Mouse (Mus musculus) forebrain, embryonic 14.5 days (tissue): ENCODE measurements around the gene Tm9sf1. TPM values are rescaled to one million over a fixed set of nuclear protein-coding genes. Genes with fewer than 3 reads are reported as not detected.
A peak's percentile ranks its signal among the peaks of the same experiment; 100 is the strongest.

Experiments
- ATAC-seq: fragments of 200-750 bp; cut with Nextera tagmentation; 2 replicates; pipeline ENCODE4 v1.8.0; 2017; ENCODE audit warnings: mild to moderate bottlenecking, moderate library complexity
- DNase-seq: peaks from one replicate; pipeline ENCODE4 v3.0.0-alpha.2; 2015; ENCODE audit warnings: low spot score
- H3K27ac ChIP-seq: fragments of 300-500 bp; sonication (generic); 2 replicates; pipeline ENCODE4 v1.5.1; 2014; ENCODE audit warnings: low read depth, mild to moderate bottlenecking, control low read depth, low read length, moderate library complexity
- H3K27me3 ChIP-seq: fragments of 300-500 bp; sonication (generic); replicated peaks from 2 replicates; pipeline ENCODE4 v1.6.1; 2014; ENCODE audit warnings: low read length, control low read depth, mixed read lengths; ENCODE audit not compliant: control insufficient read depth, insufficient read depth
- H3K36me3 ChIP-seq: fragments of 300-500 bp; sonication (generic); 2 replicates; pipeline ENCODE4 v1.6.1; 2014; ENCODE audit warnings: low read length, control low read depth; ENCODE audit not compliant: control insufficient read depth, insufficient read depth
- H3K4me1 ChIP-seq: fragments of 300-500 bp; sonication (generic); 2 replicates; pipeline ENCODE4 v1.6.1; 2014; ENCODE audit warnings: antibody characterized with exemption, low read length, control low read depth; ENCODE audit not compliant: control insufficient read depth, insufficient read depth
- H3K4me2 ChIP-seq: fragments of 300-500 bp; sonication (generic); 2 replicates; pipeline ENCODE4 v1.6.1; 2014; ENCODE audit warnings: mild to moderate bottlenecking, control low read depth, low read length
- H3K4me3 ChIP-seq: fragments of 300-500 bp; sonication (generic); 2 replicates; pipeline ENCODE4 v1.5.1; 2014; ENCODE audit warnings: low read depth, low read length, control low read depth
- H3K9ac ChIP-seq: fragments of 300-500 bp; sonication (generic); 2 replicates; pipeline ENCODE4 v1.6.1; 2014; ENCODE audit warnings: mild to moderate bottlenecking, low read length, control low read depth, moderate library complexity
- H3K9me3 ChIP-seq: fragments of 300-500 bp; sonication (generic); replicated peaks from 2 replicates; pipeline ENCODE4 v1.6.1; 2016; ENCODE audit warnings: low read length, control low read depth, mixed read lengths; ENCODE audit not compliant: control insufficient read depth
- WGBS: fragments of 180-500 bp; shearing (Covaris S2); extraction: QIAGEN DNeasy Blood & Tissue Kit; methylation state at CpG from one replicate; pipeline ENCODE4 v1.1.7; 2014; 5-methylcytosine and 5-hydroxymethylcytosine counted together
- polyA plus RNA-seq: library from polyadenylated mRNA; unstranded; fragments of >200 nt; fragmentation: Nextera tagmentation; extraction: Ambion mirVana; gene quantifications from 2 replicates; pipeline ENCODE4 v1.2.1, GENCODE M21; 2014

Tm9sf1 gene
- polyA plus RNA-seq, 1 experiment from 2014 or later = 56.5 TPM

DNA sequence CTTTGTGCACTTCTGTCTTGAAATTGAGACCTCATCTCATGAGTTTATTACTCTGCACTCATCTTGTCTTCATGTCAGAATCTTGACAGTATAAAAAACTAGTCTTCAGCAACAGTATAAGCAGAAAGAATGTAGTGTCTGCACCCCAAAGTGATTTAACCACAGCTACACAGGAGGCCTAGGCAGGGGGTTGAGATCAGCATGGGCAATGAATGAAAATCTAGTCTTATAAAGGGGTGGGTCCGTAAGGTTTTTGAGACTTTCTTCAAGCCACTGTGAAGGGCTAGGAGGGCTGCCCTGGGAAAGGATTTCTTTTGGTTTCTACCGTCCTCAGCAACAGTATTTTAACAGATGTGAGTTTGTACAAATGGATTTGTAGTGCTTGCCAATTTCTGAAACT, 17.0 kb upstream of the Tm9sf1 start:
- DNase-seq = no peak
- Histone ChIP-seq H3K4me2 (peak overlapping the region; percentile 65), H3K9ac (no peak overlapping the region), H3K4me3 (peak overlapping the region; percentile 54; the same call in 1 of the 2 replicates), H3K36me3 (peaks cover 26% of the 10 kb centered on the region), H3K27ac (no peak overlapping the region; the same call in 1 of the 2 replicates), H3K27me3 (no peaks in the 10 kb centered on the region), H3K4me1 (no peaks in the 10 kb centered on the region), H3K9me3 (no peaks in the 10 kb centered on the region)
- ATAC-seq = peak; percentile 45
- 20% methylated on average over 2 of the region's 2 CpGs for WGBS

DNA sequence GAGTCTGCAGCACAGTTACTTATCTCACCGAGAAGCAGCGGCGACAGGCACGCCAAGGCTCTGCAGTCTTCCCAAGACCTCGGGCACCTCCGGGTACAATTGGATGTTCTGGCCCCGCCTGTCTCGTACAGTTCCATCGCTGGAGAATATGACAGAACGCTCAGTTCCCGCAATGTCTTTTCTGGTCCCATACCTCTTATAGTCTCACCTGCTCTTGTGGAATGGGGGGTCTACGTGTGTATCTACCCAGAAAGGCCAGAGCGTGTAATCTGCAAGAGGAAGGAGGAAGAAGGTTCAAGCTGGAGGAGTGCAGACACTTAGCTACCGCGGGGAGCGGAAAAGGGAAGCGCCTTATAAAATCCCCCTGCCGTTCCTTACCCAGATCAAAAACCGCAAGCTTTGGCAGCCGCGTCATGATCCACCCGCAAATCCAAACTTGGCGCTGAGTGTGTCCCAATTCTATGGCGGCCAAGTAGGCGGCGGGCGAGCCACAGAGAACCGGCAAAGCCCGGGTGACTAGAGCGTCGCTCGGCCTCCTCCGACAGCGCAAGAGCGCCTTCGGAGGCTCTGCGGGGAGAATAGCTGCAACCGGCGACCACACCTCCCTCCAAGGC, 16.5 kb upstream of the Tm9sf1 start, which contains the start of gene Mdp1:
TSS of gene Mdp1 (minus strand) at position 549 of the 614 bp plus-strand sequence.
- Histone ChIP-seq H3K27me3 (no peaks in the 10 kb centered on the region), H3K4me3 (peak within 1 kb of the TSS; percentile 54), H3K4me1 (no peaks in the 10 kb centered on the region), H3K9ac (peak within 1 kb of the TSS; percentile 78), H3K27ac (peak within 1 kb of the TSS; percentile 45), H3K9me3 (no peaks in the 10 kb centered on the region), H3K36me3 (peaks cover 26% of the 10 kb centered on the region), H3K4me2 (peak within 1 kb of the TSS; percentile 65)
- DNase-seq = peak; percentile 94
- under 1% methylated on average over 39 of the region's 39 CpGs for WGBS
- peak; percentile 96 for ATAC-seq

DNA sequence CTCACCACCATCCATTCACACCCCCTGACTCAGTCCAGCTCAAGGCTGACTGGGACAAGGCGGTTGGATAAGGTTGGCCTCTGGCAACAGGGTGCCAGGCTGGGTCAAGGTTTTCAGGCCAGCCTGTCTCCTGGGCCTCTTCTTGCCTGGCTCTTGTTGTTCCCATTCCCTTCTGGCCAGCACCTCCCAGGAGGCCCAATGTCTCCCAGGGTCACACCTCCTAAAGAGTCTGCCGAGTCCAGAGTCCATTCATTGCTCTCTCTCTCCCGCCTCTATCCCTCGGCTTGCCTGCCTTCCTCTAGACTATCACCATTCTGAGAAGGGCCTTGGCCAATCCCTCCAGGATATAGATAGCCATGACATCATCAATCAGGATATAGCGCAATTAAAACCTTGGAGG, 14.4 kb upstream of the Tm9sf1 start:
- Histone ChIP-seq H3K36me3 (peaks cover 18% of the 10 kb centered on the region), H3K9me3 (no peaks in the 10 kb centered on the region), H3K27me3 (no peaks in the 10 kb centered on the region), H3K4me2 (no peak overlapping the region), H3K4me3 (no peak overlapping the region), H3K4me1 (no peaks in the 10 kb centered on the region), H3K9ac (no peak overlapping the region), H3K27ac (no peak overlapping the region)
- WGBS = 92% methylated on average over 5 of the region's 5 CpGs
- DNase-seq = no peak
- no peak for ATAC-seq

GRCm38 (mm10) chr14:55656935-55657334, 13.3 kb upstream of the Tm9sf1 start:
- Histone ChIP-seq H3K9me3 (no peaks in the 10 kb centered on the region), H3K4me2 (no peak overlapping the region), H3K27ac (no peak overlapping the region), H3K27me3 (no peaks in the 10 kb centered on the region), H3K36me3 (peaks cover 13% of the 10 kb centered on the region), H3K4me3 (no peak overlapping the region), H3K9ac (no peak overlapping the region), H3K4me1 (no peaks in the 10 kb centered on the region)
- ATAC-seq (no peak), DNase-seq (no peak)
- 91% methylated on average over 3 of the region's 3 CpGs for WGBS

DNA sequence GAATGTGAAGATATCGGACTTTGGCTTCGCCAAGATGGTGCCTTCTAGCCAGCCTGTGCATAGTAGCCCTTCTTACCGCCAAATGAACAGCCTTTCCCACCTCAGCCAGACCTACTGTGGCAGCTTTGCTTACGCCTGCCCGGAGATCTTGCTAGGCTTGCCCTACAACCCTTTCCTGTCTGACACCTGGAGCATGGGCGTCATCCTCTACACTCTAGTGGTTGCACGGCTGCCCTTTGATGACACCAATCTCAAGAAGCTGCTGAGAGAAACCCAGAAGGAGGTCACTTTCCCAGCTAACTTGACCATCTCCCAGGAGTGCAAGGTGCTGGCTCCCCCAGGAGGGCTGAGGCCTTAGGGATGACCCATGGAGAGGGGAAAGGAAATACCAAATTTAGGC, 7.9 kb upstream of the Tm9sf1 start:
- no peaks in the 10 kb centered on the region for H3K9me3 ChIP-seq
- no peak overlapping the region for H3K4me3 ChIP-seq
- H3K4me2 ChIP-seq = no peak overlapping the region
- no peaks in the 10 kb centered on the region for H3K27me3 ChIP-seq
- no peaks in the 10 kb centered on the region for H3K4me1 ChIP-seq
- H3K9ac ChIP-seq = no peak overlapping the region
- no peak for DNase-seq
- ATAC-seq = no peak
- WGBS = 90% methylated on average over 7 of the region's 7 CpGs
- no peak overlapping the region for H3K27ac ChIP-seq
- H3K36me3 ChIP-seq = peaks cover 5% of the 10 kb centered on the region; the same call in 1 of the 2 replicates

GRCm38 (mm10) chr14:55649884-55650283, 6.3 kb upstream of the Tm9sf1 start, which contains the start of gene Tssk4:
Tssk4 (plus strand) TSS chr14:55650184.
- H3K4me3 ChIP-seq = no peak within 1 kb of the TSS
- no peak within 1 kb of the TSS for H3K9ac ChIP-seq
- no peak within 1 kb of the TSS for H3K4me2 ChIP-seq
- no peak for ATAC-seq
- peaks cover 10% of the 10 kb centered on the region; the same call in 1 of the 2 replicates for H3K36me3 ChIP-seq
- DNase-seq = no peak
- H3K9me3 ChIP-seq = no peaks in the 10 kb centered on the region
- 98% methylated on average over 2 of the region's 2 CpGs for WGBS
- H3K4me1 ChIP-seq = peaks cover 1% of the 10 kb centered on the region
- no peak within 1 kb of the TSS for H3K27ac ChIP-seq
- no peaks in the 10 kb centered on the region for H3K27me3 ChIP-seq

GRCm38 (mm10) chr14:55644261-55644888, 769 bp upstream of the Tm9sf1 start:
- ATAC-seq = no peak
- Histone ChIP-seq H3K4me2 (peak overlapping the region; percentile 81), H3K27ac (no peak overlapping the region), H3K4me1 (peaks cover 17% of the 10 kb centered on the region), H3K36me3 (peaks cover 34% of the 10 kb centered on the region), H3K9ac (peak overlapping the region; percentile 94), H3K9me3 (no peaks in the 10 kb centered on the region), H3K27me3 (no peaks in the 10 kb centered on the region), H3K4me3 (peak overlapping the region; percentile 91)
- 31% methylated on average over 17 of the region's 17 CpGs for WGBS
- DNase-seq = no peak

DNA sequence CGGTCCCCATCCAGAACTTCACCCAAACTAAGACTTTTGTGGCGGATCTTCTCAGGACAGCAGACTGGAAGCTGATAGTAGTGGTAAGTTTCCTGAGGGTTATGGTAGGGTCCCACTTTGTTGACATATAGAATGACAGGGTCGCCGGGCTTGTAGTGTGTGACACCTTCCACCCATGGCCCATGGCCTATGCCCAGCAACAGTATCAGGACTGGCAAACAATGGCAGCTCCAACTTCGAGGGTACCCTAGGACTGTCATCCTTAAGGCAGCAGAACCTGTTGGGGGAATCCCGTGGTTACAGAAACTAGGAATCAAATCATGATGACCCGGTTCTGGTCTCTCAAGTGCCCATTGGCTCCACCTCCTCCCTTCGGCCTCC, 937 bp downstream of the Tm9sf1 start:
- peaks cover 17% of the 10 kb centered on the region for H3K4me1 ChIP-seq
- H3K9ac ChIP-seq = peak overlapping the region; percentile 94
- H3K9me3 ChIP-seq = no peaks in the 10 kb centered on the region
- ATAC-seq (peak; percentile 19; the same call in 1 of the 2 replicates), DNase-seq (no peak)
- WGBS = 20% methylated on average over 8 of the region's 8 CpGs
- peak overlapping the region; percentile 81 for H3K4me2 ChIP-seq
- H3K27ac ChIP-seq = peak overlapping the region; percentile 95
- no peaks in the 10 kb centered on the region for H3K27me3 ChIP-seq
- H3K4me3 ChIP-seq = peak overlapping the region; percentile 91
- H3K36me3 ChIP-seq = peaks cover 51% of the 10 kb centered on the region

DNA sequence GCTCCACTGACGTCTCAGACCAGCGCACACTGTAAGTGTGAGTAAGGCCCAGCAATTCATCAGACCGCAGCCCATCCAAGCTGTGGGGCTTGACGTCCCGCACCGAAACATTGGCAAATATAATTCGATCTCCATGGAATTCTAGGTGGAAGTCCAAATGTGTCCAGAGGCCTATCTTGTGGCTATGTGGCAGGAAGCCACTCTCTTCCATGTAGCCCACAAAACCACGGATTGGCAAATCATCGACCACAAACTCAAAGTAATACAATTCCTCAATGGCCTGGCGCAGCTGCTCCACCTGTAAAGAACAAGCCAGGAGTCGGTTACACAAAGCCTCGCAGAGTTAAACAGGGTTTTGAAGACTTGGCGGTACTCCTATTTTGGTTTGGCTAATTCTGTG, 2.3 kb downstream of the Tm9sf1 start:
- no peak for DNase-seq
- 95% methylated on average over 13 of the region's 13 CpGs for whole genome bisulfite sequencing
- ATAC-seq = no peak
- no peak overlapping the region for H3K9ac ChIP-seq
- H3K27me3 ChIP-seq = no peaks in the 10 kb centered on the region
- H3K4me1 ChIP-seq = peaks cover 17% of the 10 kb centered on the region
- H3K9me3 ChIP-seq = no peaks in the 10 kb centered on the region
- peaks cover 57% of the 10 kb centered on the region for H3K36me3 ChIP-seq
- H3K4me2 ChIP-seq = no peak overlapping the region
- H3K27ac ChIP-seq = no peak overlapping the region
- no peak overlapping the region for H3K4me3 ChIP-seq
